Mouse (Mus musculus) intestine, embryonic 14.5 days (tissue): ENCODE data around the gene Ager. TPM values are rescaled to one million over a fixed set of nuclear protein-coding genes. Genes with fewer than 3 reads are reported as not detected.

ENCODE experiments used
- ATAC-seq: fragments of 200-750 bp; cut with Nextera tagmentation; replicated peaks from 2 replicates; pipeline ENCODE4 v1.8.0; 2017; ENCODE audit warnings: low read depth, moderate number of reproducible peaks, moderate TSS enrichment, moderate library complexity; ENCODE audit not compliant: low FRiP score, low TSS enrichment
- DNase-seq: peaks from one replicate; pipeline ENCODE4 v3.0.0-alpha.2; 2018; ENCODE audit warnings: low spot score
- H3K27ac ChIP-seq: fragments of 300-500 bp; sonication (generic); 2 replicates; pipeline ENCODE4 v1.5.1; 2014; ENCODE audit warnings: low read depth, mild to moderate bottlenecking, control low read depth
- H3K27me3 ChIP-seq: fragments of 300-500 bp; sonication (generic); replicated peaks from 2 replicates; pipeline ENCODE4 v1.6.1; 2014; ENCODE audit warnings: low read length, control low read depth; ENCODE audit not compliant: control insufficient read depth, insufficient read depth
- H3K36me3 ChIP-seq: fragments of 300-500 bp; sonication (generic); 2 replicates; pipeline ENCODE4 v1.6.1; 2014; ENCODE audit warnings: low read length, control low read depth; ENCODE audit not compliant: control insufficient read depth, insufficient read depth
- H3K4me1 ChIP-seq: fragments of 300-500 bp; sonication (generic); replicated peaks from 2 replicates; pipeline ENCODE4 v1.6.1; 2014; ENCODE audit warnings: low read length, control low read depth, mixed read lengths; ENCODE audit not compliant: control insufficient read depth, insufficient read depth
- H3K4me2 ChIP-seq: fragments of 300-500 bp; sonication (generic); 2 replicates; pipeline ENCODE4 v1.6.1; 2014; ENCODE audit warnings: low read length
- H3K4me3 ChIP-seq: fragments of 300-500 bp; sonication (generic); 2 replicates; pipeline ENCODE4 v1.5.1; 2014; ENCODE audit warnings: low read depth, low read length, control low read depth, mixed read lengths
- H3K9ac ChIP-seq: fragments of 300-500 bp; sonication (generic); 2 replicates; pipeline ENCODE4 v1.6.1; 2014; ENCODE audit warnings: mild to moderate bottlenecking, low read length
- H3K9me3 ChIP-seq: fragments of 300-500 bp; sonication (generic); 2 replicates; pipeline ENCODE4 v1.6.1; 2016; ENCODE audit warnings: low read length, control low read depth; ENCODE audit not compliant: control insufficient read depth
- WGBS: fragments of 180-500 bp; shearing (Covaris S2); extraction: QIAGEN DNeasy Blood & Tissue Kit; methylation state at CpG from one replicate; pipeline ENCODE4 v1.1.7; 2014; 5-methylcytosine and 5-hydroxymethylcytosine counted together
- polyA plus RNA-seq: library from polyadenylated mRNA; unstranded; fragments of >200 nt; fragmentation: Nextera tagmentation; extraction: Ambion mirVana; gene quantifications from 2 replicates; pipeline ENCODE4 v1.2.1, GENCODE M21; 2014

Ager gene
- polyA plus RNA-seq = 2.3 and 2.9 TPM in 2 replicates

- H3K36me3 ChIP-seq = peaks cover 42% of the 10 kb centered on the region
- no peak within 1 kb of the TSS for H3K4me3 ChIP-seq
- no peak for ATAC-seq
- H3K27me3 ChIP-seq = no peaks in the 10 kb centered on the region
- 18% methylated on average over 6 of the region's 6 CpGs for WGBS
- no peak within 1 kb of the TSS for H3K4me2 ChIP-seq
- DNase-seq = no peak
- H3K4me1 ChIP-seq = peaks cover 36% of the 10 kb centered on the region
- H3K9ac ChIP-seq = no peak within 1 kb of the TSS
- H3K9me3 ChIP-seq = no peaks in the 10 kb centered on the region
- no peak within 1 kb of the TSS for H3K27ac ChIP-seq
These were observed at the start of gene Ager for GRCm38 (mm10) chr17:34597566-34598095. Ager (plus strand) TSS chr17:34597862.

- H3K9me3 ChIP-seq = no peaks in the 10 kb centered on the region
- no peak for DNase-seq
- H3K4me2 ChIP-seq = no peak overlapping the region
- H3K4me3 ChIP-seq = no peak overlapping the region
- H3K4me1 ChIP-seq = no peaks in the 10 kb centered on the region
- H3K27me3 ChIP-seq = no peaks in the 10 kb centered on the region
- no peak overlapping the region for H3K27ac ChIP-seq
- no peak for ATAC-seq
- no peaks in the 10 kb centered on the region for H3K36me3 ChIP-seq
- no peak overlapping the region for H3K9ac ChIP-seq
- 83% methylated on average over 3 of the region's 3 CpGs for WGBS
These were observed 48.5 kb upstream of the Ager start for GRCm38 (mm10) chr17:34549156-34549555.

GRCm38 (mm10) chr17:34549843-34550242, 47.8 kb upstream of the Ager start:
- H3K36me3 ChIP-seq = no peaks in the 10 kb centered on the region
- H3K27me3 ChIP-seq = no peaks in the 10 kb centered on the region
- no peak overlapping the region for H3K9ac ChIP-seq
- no peak overlapping the region for H3K4me2 ChIP-seq
- DNase-seq (no peak), ATAC-seq (no peak)
- 73% methylated on average over 2 of the region's 2 CpGs for WGBS
- H3K9me3 ChIP-seq = no peaks in the 10 kb centered on the region
- no peak overlapping the region for H3K4me3 ChIP-seq
- H3K27ac ChIP-seq = no peak overlapping the region
- H3K4me1 ChIP-seq = no peaks in the 10 kb centered on the region

- no peaks in the 10 kb centered on the region for H3K4me1 ChIP-seq
- H3K9me3 ChIP-seq = no peaks in the 10 kb centered on the region
- DNase-seq (peak; percentile 90), ATAC-seq (no peak)
- H3K27me3 ChIP-seq = no peaks in the 10 kb centered on the region
- H3K4me3 ChIP-seq = no peak overlapping the region
- H3K9ac ChIP-seq = no peak overlapping the region
- H3K27ac ChIP-seq = no peak overlapping the region
- no peak overlapping the region for H3K4me2 ChIP-seq
- H3K36me3 ChIP-seq = no peaks in the 10 kb centered on the region
- WGBS = 18% methylated on average over 5 of the region's 5 CpGs
These were observed 42.2 kb upstream of the Ager start for GRCm38 (mm10) chr17:34555483-34555882.

- Histone ChIP-seq H3K36me3 (no peaks in the 10 kb centered on the region), H3K4me3 (no peak overlapping the region), H3K9me3 (no peaks in the 10 kb centered on the region), H3K9ac (no peak overlapping the region), H3K27me3 (no peaks in the 10 kb centered on the region), H3K27ac (no peak overlapping the region), H3K4me2 (no peak overlapping the region), H3K4me1 (no peaks in the 10 kb centered on the region)
- 83% methylated on average over 8 of the region's 8 CpGs for WGBS
- ATAC-seq (no peak), DNase-seq (no peak)
These were observed 41.3 kb upstream of the Ager start for GRCm38 (mm10) chr17:34556406-34556805.

GRCm38 (mm10) chr17:34557411-34557810, 40.3 kb upstream of the Ager start:
- no peak overlapping the region for H3K27ac ChIP-seq

GRCm38 (mm10) chr17:34559116-34559515, 38.5 kb upstream of the Ager start:
- H3K9me3 ChIP-seq = no peaks in the 10 kb centered on the region
- no peak overlapping the region for H3K4me2 ChIP-seq
- H3K36me3 ChIP-seq = no peaks in the 10 kb centered on the region
- H3K9ac ChIP-seq = no peak overlapping the region
- no peak overlapping the region for H3K4me3 ChIP-seq
- DNase-seq (no peak), ATAC-seq (no peak)
- 82% methylated on average over 7 of the region's 7 CpGs for WGBS
- no peak overlapping the region for H3K27ac ChIP-seq
- H3K27me3 ChIP-seq = no peaks in the 10 kb centered on the region
- peaks cover 4% of the 10 kb centered on the region; the same call in 1 of the 2 replicates for H3K4me1 ChIP-seq

More at GRCm38 (mm10) chr17:34557411-34557810, 40.3 kb upstream of the Ager start:
- H3K4me1 ChIP-seq = no peaks in the 10 kb centered on the region
- no peaks in the 10 kb centered on the region for H3K27me3 ChIP-seq
- no peak overlapping the region for H3K4me2 ChIP-seq
- H3K9me3 ChIP-seq = no peaks in the 10 kb centered on the region
- no peaks in the 10 kb centered on the region for H3K36me3 ChIP-seq
- DNase-seq (no peak), ATAC-seq (no peak)
- 61% methylated on average over 11 of the region's 11 CpGs for WGBS
- no peak overlapping the region for H3K9ac ChIP-seq
- H3K4me3 ChIP-seq = no peak overlapping the region

GRCm38 (mm10) chr17:34559895-34560294, 37.8 kb upstream of the Ager start:
- H3K4me2 ChIP-seq = no peak overlapping the region
- no peaks in the 10 kb centered on the region for H3K36me3 ChIP-seq
- no peaks in the 10 kb centered on the region for H3K27me3 ChIP-seq
- no peak overlapping the region for H3K4me3 ChIP-seq
- 26% methylated on average over 15 of the region's 15 CpGs for WGBS
- H3K9ac ChIP-seq = no peak overlapping the region
- no peaks in the 10 kb centered on the region for H3K9me3 ChIP-seq
- no peak for ATAC-seq
- no peak for DNase-seq
- no peak overlapping the region for H3K27ac ChIP-seq
- peaks cover 11% of the 10 kb centered on the region; the same call in 1 of the 2 replicates for H3K4me1 ChIP-seq

GRCm38 (mm10) chr17:34560438-34560837, 37.2 kb upstream of the Ager start:
- 89% methylated on average over 6 of the region's 6 CpGs for WGBS
- H3K27ac ChIP-seq = no peak overlapping the region
- H3K36me3 ChIP-seq = no peaks in the 10 kb centered on the region
- no peak overlapping the region for H3K4me3 ChIP-seq
- peaks cover 15% of the 10 kb centered on the region; the same call in 1 of the 2 replicates for H3K4me1 ChIP-seq
- no peak for ATAC-seq
- no peak for DNase-seq
- no peaks in the 10 kb centered on the region for H3K27me3 ChIP-seq
- no peak overlapping the region for H3K9ac ChIP-seq
- H3K4me2 ChIP-seq = no peak overlapping the region
- no peaks in the 10 kb centered on the region for H3K9me3 ChIP-seq
